Mouse (Mus musculus) kidney, adult 10 weeks (tissue): ENCODE data around the gene Olfr924. TPM values are rescaled to one million over a fixed set of nuclear protein-coding genes. Genes with fewer than 3 reads are reported as not detected.

Source experiments
- polyA plus RNA-seq: library from polyadenylated mRNA; stranded (reverse); fragments of 350-450 nt; fragmentation: Illumina TruSeq; extraction: RNeasy Lipid Tissue Mini Kit (QIAGEN cat#74804); gene quantifications from one replicate; pipeline ENCODE4 v1.2.3, GENCODE M21; 2014; ENCODE audit warnings: low read depth, low replicate concordance

The Olfr924 gene
- polyA plus RNA-seq: not detected

GRCm38 (mm10) chr9:38844149-38844548 lies at the start of gene Olfr924:
TSS of gene Olfr924 (plus strand) at chr9:38844449.

GRCm38 (mm10) chr9:38814314-38814713 lies 29.9 kb upstream of the Olfr924 start, which contains the start of gene Olfr922:
TSS of gene Olfr922 (plus strand) at chr9:38814614.

GRCm38 (mm10) chr9:38826245-38826644 lies 18.0 kb upstream of the Olfr924 start, which contains the start of gene Olfr923:
TSS of gene Olfr923 (plus strand) at chr9:38826545.

GRCm38 (mm10) chr9:38854760-38855159 lies 10.5 kb downstream of the Olfr924 start, which contains the start of gene Olfr26:
TSS of gene Olfr26 (plus strand) at chr9:38855060.

GRCm38 (mm10) chr9:38876826-38877225 lies 32.6 kb downstream of the Olfr924 start, which contains the start of gene Olfr926:
TSS of gene Olfr926 (plus strand) at chr9:38877126.

Other genes with a start within 250 kb of the Olfr924 start
- not detected for gene Olfr914, start 239.3 kb upstream of the Olfr924 start, polyA plus RNA-seq
- gene Olfr916, start 184.6 kb upstream of the Olfr924 start, polyA plus RNA-seq: not detected
- gene Olfr917, start 178.6 kb upstream of the Olfr924 start, polyA plus RNA-seq: not detected
- gene Olfr918, start 169.8 kb upstream of the Olfr924 start, polyA plus RNA-seq: not detected
- not detected for gene Olfr919, start 140.8 kb upstream of the Olfr924 start, polyA plus RNA-seq
- 67.2 TPM for gene Vwa5a, start 126.2 kb upstream of the Olfr924 start, polyA plus RNA-seq
- 0.57 TPM for gene Olfr920, start 92.2 kb upstream of the Olfr924 start, polyA plus RNA-seq
- not detected for gene Olfr921, start 71.4 kb upstream of the Olfr924 start, polyA plus RNA-seq
- gene Olfr922, start 29.8 kb upstream of the Olfr924 start, polyA plus RNA-seq: not detected
- not detected for gene Olfr923, start 17.9 kb upstream of the Olfr924 start, polyA plus RNA-seq
- gene Olfr26, start 10.6 kb downstream of the Olfr924 start, polyA plus RNA-seq: not detected
- gene Olfr926, start 32.7 kb downstream of the Olfr924 start, polyA plus RNA-seq: not detected
- not detected for gene Olfr930, start 85.4 kb downstream of the Olfr924 start, polyA plus RNA-seq
- gene Olfr933, start 127.9 kb downstream of the Olfr924 start, polyA plus RNA-seq: not detected
- not detected for gene Olfr934, start 143.9 kb downstream of the Olfr924 start, polyA plus RNA-seq
- not detected for gene Olfr935, start 155.2 kb downstream of the Olfr924 start, polyA plus RNA-seq
- not detected for gene Olfr146, start 178.9 kb downstream of the Olfr924 start, polyA plus RNA-seq
- gene Olfr937, start 220.5 kb downstream of the Olfr924 start, polyA plus RNA-seq: not detected
- gene Olfr938, start 234.4 kb downstream of the Olfr924 start, polyA plus RNA-seq: not detected